Mouse (Mus musculus) lung, adult 2 months (tissue): ENCODE data around the gene Magi1. TPM values are rescaled to one million over a fixed set of nuclear protein-coding genes. Genes with fewer than 3 reads are reported as not detected.

Source experiments
- DNase-seq: peaks from one replicate; pipeline ENCODE4 v3.0.0; 2022
- H3K4me1 ChIP-seq: fragments of 200-500 bp; 2 replicates; pipeline ENCODE4 v1.6.1; 2011; ENCODE audit warnings: low read length; ENCODE audit not compliant: control insufficient read depth, insufficient read depth
- H3K4me3 ChIP-seq: fragments of 200-500 bp; replicated peaks from 2 replicates; pipeline ENCODE3; 2011; ENCODE audit warnings: low read depth, mild to moderate bottlenecking, control low read depth, low read length; ENCODE audit errors: extremely low read depth
- CTCF ChIP-seq: fragments of 200-500 bp; IDR thresholded peaks from 2 replicates; pipeline ENCODE4 v1.5.1; 2011; ENCODE audit warnings: mild to moderate bottlenecking, low read length, control low read depth; ENCODE audit not compliant: insufficient read depth
- POLR2A ChIP-seq: fragments of 200-500 bp; IDR thresholded peaks from 2 replicates; pipeline ENCODE4 v1.6.1; 2011; ENCODE audit warnings: low read depth, mild to moderate bottlenecking, control low read depth, low read length, borderline replicate concordance; ENCODE audit errors: extremely low read depth
- WGBS: fragments of 180-500 bp; shearing (Covaris S2); methylation state at CpG from one replicate; pipeline ENCODE4 v1.1.7; 2018; 5-methylcytosine and 5-hydroxymethylcytosine counted together
- polyA plus RNA-seq: library from polyadenylated mRNA; depleted of rRNA; stranded (reverse); fragments of >200 nt; gene quantifications from 2 replicates; pipeline ENCODE4 v1.2.3, GENCODE M21; 2012

Gene Magi1
- polyA plus RNA-seq, 1 experiment: 12.3 TPM

DNA sequence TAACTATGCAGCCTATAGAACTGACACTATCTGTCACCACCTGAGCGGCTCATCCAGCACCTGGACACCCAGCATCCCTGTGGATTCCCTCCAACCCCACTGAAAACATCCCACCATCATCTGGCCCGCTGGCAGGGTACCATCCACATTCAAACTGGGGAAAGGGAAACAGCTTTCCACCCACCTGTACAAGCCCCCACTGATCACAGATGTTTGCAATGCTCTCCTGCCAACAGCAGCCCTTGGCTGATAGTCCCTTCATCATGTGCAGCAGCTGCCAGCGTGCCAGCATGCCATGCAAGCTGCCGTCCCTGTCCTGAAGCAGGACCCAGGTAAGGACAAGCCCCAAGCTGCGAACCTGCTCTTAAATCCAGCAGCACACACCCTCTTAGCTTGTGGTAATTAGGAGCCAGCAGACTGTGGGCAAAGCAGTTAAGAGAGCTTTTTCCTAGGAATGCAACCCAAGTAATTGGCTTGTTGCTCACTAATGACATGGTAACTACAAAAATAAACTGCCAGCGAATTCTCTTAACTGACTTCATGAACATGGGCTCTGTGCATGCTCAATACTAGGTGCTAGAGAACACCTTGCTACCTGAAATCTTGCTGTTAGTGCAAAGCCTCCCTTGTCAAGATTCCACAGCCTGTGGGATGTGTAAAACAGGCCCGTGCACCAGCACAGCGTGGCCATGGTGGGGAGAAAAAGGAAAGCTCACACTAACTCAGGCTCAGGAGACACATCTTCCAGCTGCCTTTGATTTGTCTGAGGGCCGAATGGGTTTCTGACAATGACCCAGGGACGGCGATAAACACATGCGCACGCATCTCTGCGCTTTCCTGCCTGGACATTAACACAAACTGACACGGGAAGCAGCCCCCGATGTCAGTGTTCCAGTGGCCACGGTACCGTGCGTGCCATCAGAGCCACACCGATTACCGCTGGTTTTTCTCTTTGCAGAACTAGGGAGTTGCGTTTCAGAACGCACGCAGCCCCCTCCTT lies 568.2 kb downstream of the Magi1 start:
- no peak for DNase-seq
- no peak for TF ChIP-seq CTCF
- TF ChIP-seq POLR2A: no peak
- WGBS: 44% methylated on average over 24 of the region's 24 CpGs
- H3K4me3 ChIP-seq: no peak overlapping the region
- no peaks in the 10 kb centered on the region for H3K4me1 ChIP-seq

DNA sequence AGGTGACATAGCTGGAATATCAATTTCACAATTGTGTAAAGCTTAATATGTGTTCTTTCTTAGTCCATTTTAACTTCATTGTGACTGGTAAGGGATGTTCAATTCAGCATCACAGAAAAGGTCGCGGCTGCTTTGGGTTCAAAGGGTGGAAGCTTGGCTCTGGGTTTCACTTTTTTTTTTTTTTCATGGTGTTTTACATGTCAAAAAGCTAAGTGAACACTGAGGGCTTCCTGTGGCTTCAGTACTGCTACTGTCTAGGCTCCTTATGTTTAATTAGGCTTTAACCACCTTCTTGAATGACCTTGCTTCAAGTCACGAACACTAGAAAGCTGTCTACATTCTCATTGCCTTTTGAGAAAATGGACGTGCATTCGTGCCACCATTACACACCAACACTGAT lies 579.4 kb downstream of the Magi1 start:
- no peak for TF ChIP-seq CTCF
- no peak for TF ChIP-seq POLR2A
- Histone ChIP-seq H3K4me3 (no peak overlapping the region), H3K4me1 (no peaks in the 10 kb centered on the region)
- 89% methylated on average over 5 of the region's 5 CpGs for WGBS
- no peak for DNase-seq

DNA sequence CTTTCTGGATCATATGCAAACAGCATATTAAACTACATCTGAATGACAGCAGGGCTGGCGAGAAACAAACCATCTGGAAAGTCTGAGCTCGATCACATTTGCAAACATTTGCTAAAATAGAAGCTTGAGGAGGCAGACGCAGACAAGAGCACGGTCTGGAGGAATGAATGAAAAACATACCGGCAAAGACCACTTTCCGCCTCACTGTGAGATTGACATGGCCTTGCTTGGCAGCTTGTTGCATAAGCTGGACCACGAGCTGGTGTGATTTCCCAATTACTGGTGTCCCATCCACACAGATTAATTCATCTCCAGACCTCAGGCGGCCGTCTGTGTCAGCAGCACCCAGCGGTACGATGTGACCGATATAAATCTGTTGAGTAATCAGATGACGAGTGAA lies 584.3 kb downstream of the Magi1 start:
- H3K4me1 ChIP-seq: no peaks in the 10 kb centered on the region
- 69% methylated on average over 13 of the region's 13 CpGs for WGBS
- TF ChIP-seq POLR2A (no peak), CTCF (no peak)
- DNase-seq: no peak
- no peak overlapping the region for H3K4me3 ChIP-seq

DNA sequence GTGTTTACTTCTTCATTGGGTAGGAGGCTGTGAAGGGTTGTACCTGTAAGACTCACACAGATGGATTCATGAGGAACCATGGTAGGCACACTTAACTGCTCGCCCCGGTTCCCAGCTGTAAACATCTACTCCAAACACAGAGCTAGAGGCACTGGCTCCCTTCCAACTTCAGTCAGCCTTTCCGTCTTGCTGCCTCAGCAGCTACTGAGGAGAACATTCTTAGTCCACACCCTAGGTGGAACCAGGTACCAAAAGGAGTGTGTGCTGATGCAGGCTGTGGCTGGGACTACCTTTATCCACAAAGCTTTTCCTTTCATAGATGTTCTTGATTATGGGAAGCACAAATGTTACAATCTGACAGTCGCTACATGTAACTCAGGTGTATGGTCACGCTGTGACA lies 585.8 kb downstream of the Magi1 start:
- TF ChIP-seq CTCF (no peak), POLR2A (no peak)
- 54% methylated on average over 5 of the region's 5 CpGs for WGBS

DNA sequence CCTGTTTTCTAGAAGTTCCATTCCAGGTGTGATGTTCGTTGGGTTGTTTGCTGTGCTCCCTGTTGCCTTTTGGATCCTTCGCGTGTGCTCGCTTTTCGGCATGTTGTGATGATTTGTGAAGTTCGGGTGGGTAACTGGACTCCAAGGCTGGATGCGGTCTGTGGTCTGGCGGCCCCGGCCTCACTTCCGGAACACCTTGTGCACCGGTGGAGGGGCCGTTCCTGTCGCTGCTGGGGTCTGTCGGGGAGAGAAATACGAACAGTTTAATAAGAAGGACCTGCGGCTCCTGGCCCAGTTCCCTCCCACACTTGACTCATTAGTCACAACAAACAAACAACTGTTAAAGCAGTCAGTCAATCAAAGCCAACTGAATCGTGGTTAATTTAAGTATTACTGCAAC lies 605.0 kb downstream of the Magi1 start:
- 80% methylated on average over 17 of the region's 17 CpGs for WGBS
- no peak for DNase-seq
- H3K4me3 ChIP-seq: no peak overlapping the region
- no peaks in the 10 kb centered on the region for H3K4me1 ChIP-seq
- no peak for TF ChIP-seq CTCF
- TF ChIP-seq POLR2A: no peak

More for the DNA sequence above, 585.8 kb downstream of the Magi1 start:
- no peak for DNase-seq
- H3K4me3 ChIP-seq: no peak overlapping the region
- H3K4me1 ChIP-seq: no peaks in the 10 kb centered on the region

DNA sequence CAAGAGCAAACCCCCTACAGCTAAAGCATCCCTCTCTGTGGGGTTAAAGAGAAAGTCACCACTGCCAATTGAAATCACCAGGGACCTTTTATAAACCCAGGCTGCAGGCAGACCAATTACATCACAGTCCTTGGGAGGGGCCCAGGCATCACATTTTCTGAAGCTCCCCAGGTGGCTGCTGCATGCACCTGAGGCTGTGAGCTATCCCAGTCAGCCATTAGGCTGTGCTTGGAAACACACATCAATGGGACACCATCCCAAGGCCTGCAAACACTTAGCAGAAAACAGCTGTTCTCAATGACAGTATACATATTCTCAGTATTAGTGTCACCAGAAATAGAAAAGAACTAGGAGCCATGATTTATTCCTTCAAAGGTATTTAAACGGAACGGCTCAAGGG lies 617.0 kb downstream of the Magi1 start:
- WGBS: 83% methylated on average over 2 of the region's 2 CpGs
- TF ChIP-seq POLR2A (no peak), CTCF (no peak)
- no peak overlapping the region for H3K4me3 ChIP-seq
- no peaks in the 10 kb centered on the region for H3K4me1 ChIP-seq
- no peak for DNase-seq

DNA sequence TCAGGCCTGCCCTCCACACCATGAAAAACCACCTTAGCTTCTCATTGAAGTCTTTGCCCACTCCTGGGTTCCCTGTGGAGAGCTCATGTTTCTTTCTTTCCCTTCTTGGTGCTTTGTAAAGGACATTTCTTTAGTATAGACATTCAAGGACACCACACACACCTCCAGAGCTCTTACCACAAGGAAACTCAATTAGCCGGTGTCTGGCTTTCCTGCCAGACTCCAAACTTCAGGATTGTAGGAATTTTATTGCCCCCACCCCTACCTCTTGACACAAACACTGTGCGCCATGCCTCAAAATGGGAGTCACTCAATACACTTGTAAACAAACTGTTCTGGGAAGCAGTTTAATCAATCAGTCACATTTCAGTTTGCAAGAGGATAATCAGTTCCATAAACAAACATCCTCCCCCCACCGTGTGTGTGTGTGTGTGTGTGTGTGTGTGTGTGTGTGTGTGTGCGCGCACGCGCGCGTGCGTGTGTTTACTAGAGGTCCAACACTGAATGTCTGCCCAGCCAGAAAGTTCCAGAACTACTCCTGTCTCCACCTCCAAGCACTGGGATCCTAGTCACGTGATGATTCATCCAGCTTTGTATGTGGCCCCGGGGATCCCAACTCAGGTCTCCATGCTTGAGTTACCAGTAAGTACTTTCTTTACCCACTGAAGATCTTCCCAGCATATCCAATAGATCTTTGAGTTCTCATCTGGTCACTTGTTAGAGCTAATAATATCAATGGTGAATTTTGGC lies 618.5 kb downstream of the Magi1 start:
- Histone ChIP-seq H3K4me3 (no peak overlapping the region), H3K4me1 (no peaks in the 10 kb centered on the region)
- DNase-seq: no peak
- TF ChIP-seq POLR2A (no peak), CTCF (no peak)
- 81% methylated on average over 12 of the region's 12 CpGs for WGBS

DNA sequence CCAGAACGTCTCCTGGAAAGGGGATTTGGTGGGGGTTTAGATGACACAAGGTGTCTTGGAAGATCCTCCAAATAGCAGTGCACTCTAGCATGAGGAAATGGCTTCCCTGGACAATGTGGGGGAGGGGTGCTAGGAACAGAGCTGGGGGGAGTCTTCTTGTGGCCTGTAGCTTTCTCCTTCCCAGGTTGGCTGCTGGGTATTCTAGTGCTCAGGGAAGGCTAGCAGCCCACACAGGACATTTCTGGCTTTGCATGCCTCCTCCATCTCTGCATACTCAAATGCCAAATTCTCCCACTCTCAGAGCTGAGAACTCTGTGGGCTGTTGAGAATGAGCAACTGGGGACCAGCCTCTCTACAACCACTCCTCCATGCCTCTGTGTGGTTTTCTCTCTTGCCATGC lies 622.6 kb downstream of the Magi1 start:
- H3K4me3 ChIP-seq: no peak overlapping the region

DNA sequence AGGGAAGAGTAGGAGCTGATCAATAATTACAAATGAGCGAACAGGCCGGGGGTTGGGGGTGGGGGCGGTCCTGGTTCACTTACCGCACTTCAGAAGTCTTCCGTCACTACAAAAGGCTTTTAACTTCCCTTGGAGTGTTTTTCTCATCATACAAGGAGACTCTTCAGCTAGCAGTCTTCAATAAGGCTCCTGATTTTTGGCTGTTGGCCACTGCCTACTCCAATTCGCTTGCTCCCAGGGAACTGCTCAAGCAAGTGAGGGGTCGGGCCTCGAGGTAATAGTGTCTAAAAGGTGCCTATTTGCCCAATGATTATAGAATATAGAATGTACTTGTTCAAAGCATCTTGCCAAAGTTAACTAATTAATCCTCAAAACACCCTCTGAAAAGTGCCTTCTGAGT lies 624.2 kb downstream of the Magi1 start:
- 60% methylated on average over 8 of the region's 8 CpGs for WGBS
- no peak for DNase-seq
- TF ChIP-seq POLR2A (no peak), CTCF (no peak)
- Histone ChIP-seq H3K4me3 (no peak overlapping the region), H3K4me1 (no peaks in the 10 kb centered on the region)

More for the DNA sequence above, 622.6 kb downstream of the Magi1 start:
- DNase-seq: no peak
- 67% methylated on average over 1 of the region's 1 CpGs for WGBS
- no peaks in the 10 kb centered on the region for H3K4me1 ChIP-seq
- TF ChIP-seq CTCF (no peak), POLR2A (no peak)
